Mouse (Mus musculus): ENCODE measurements at regions not wholly inside any gene's neighbourhood (a gene's known extent, or its start where the extent isn't known, plus 50 kb on each side); places are given as distances from the start of the nearest gene placed in this dataset.
A peak's percentile ranks its signal among the peaks of the same experiment; 100 is the strongest.

- peak; percentile 38 to 39 for DNase-seq
Measured at GRCm38 (mm10) chr5:108903134-108903923, 50.9 kb upstream of the Vmn2r9 start.
